Mouse (Mus musculus): ENCODE results near the gene Akap14. TPM values are rescaled to one million over a fixed set of nuclear protein-coding genes. Genes with fewer than 3 reads are reported as not detected.

Akap14 gene
- not detected for polyA plus RNA-seq (2014; fragmentation: Illumina TruSeq; extraction: RNeasy Lipid Tissue Mini Kit (QIAGEN cat#74804); ENCODE audit: low read depth, low replicate concordance)

DNA sequence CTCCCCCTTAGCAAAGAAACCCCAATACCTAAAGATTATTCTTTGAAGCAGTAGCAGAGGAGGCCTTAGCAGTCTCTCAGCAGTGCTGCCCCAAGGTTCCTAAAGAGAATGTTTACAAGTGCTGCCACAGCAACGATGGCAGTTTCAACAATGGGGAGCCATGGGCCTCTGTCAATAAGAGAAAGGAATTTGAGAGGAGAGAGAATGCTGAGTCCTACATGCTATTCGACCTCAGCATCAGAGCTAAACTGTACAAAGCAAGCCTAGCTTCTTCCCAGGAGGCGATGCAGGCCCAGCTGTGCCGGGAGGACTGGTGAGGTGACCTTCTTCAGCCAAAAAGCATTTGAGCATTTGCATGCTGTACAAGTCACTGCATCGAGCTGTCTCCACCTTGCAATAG, at the start of gene Akap14:
Gene Akap14, minus strand, starts transcription at position 101 of the 400 bp plus-strand sequence.

DNA sequence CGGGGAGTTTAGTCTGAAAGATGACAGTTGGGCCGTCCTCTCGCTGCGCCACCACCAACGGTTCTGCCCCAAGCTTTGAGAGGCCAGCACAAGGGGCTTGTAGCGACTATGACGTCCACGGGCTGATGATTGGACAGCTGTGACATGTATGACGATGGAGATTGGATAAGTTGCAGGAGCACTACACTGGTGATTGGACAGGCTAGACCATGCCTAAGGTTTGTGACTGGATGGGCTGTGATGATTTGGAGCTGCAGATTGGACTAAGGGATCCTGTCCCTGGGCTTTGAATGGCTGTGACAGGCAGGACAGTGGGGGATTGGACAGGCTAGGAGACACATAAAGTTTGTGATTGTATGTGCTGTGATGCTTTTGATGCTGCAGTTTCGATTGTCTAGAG, 42.3 kb upstream of the Akap14 start, which contains the start of gene Gm9:
Gene Gm9, minus strand, starts transcription at position 101 of the 400 bp plus-strand sequence.

GRCm38 (mm10) chrX:37191105-37191743, 22.6 kb upstream of the Akap14 start, which contains the start of the genes Ndufa1 and Rnf113a1:
Ndufa1 (minus strand) TSS chrX:37191163.
Rnf113a1 (plus strand) TSS chrX:37191245.

DNA sequence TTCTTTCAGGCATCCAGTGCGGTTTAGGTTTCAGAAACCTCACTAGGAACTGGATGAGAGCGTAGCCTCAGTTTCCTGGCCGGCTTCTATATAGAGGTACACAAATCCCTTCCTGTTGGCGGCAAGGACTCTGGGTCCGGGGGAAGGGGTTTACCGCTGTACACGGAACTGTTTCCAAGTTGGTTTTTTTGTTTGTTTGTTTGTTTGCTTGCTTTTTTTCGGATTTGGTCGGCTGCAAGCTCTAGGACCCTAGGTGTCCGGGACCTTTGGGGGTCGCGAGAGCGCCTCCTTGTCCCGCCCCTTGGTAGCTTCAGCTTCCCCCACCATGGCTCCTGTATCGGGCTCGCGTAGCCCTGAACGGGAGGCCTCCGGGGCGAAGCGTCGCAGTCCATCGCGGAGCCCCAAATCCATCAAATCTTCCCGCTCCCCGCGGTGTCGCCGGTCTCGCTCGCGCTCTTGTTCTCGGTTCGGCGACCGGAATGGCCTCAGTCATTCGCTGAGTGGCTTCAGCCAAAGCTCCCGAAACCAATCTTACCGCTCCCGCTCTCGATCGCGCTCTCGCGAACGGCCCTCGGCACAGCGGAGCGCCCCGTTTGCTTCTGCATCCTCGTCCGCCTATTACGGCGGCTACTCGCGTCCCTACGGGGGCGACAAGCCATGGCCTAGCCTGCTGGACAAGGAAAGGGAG, 41.8 kb downstream of the Akap14 start, which contains the start of gene Nkap:
Gene Nkap, plus strand, starts transcription at position 125 of the 688 bp plus-strand sequence.

DNA sequence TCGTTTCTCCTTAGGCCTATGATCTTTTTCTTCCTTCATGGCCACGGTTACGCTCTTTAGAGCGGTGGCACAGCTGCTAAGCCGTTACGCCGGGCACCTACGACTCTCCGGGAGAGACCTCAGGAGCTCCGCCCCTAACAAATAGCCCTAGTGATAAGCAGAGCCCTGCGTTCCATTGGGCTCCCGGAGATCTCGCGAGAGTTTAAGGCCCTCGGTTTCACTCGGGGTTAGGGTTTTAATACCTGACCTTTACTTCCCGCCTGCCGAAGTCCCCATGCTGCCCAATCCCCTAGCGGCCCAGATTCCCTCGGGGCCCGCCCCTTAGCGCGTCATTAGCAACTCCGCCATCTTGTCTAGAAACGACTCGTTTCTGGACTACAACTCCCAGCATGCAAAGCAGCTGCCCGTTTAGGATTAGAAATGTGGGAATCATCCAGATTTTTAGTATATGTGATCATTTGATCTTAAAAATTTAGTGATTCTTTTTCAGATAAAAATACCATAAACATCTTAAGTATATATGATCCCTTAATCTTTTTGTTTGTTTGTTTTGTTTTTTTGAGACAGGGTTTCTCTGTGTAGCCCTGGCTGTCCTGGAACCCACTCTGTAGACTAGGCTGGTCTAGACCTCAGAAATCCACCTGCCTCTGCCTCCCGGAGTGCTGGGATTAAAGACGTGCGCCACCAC, 58.3 kb downstream of the Akap14 start, which contains the start of gene Upf3b:
Gene Upf3b, minus strand, starts transcription at position 130 of the 688 bp plus-strand sequence.

Other genes starting within 250 kb of the Akap14 start
- gene Sept6, start 177.0 kb downstream of the Akap14 start, polyA plus RNA-seq (2014; fragmentation: Illumina TruSeq; extraction: RNeasy Lipid Tissue Mini Kit (QIAGEN cat#74804); ENCODE audit: low read depth, low replicate concordance) = 17.8 TPM
- gene Sowahd, start 120.0 kb downstream of the Akap14 start, polyA plus RNA-seq (2014; fragmentation: Illumina TruSeq; extraction: RNeasy Lipid Tissue Mini Kit (QIAGEN cat#74804); ENCODE audit: low read depth, low replicate concordance) = not detected
- 1,455 TPM for gene Rpl39, start 83.4 kb downstream of the Akap14 start, polyA plus RNA-seq (2014; fragmentation: Illumina TruSeq; extraction: RNeasy Lipid Tissue Mini Kit (QIAGEN cat#74804); ENCODE audit: low read depth, low replicate concordance)
- gene Upf3b, start 58.5 kb downstream of the Akap14 start, polyA plus RNA-seq (2014; fragmentation: Illumina TruSeq; extraction: RNeasy Lipid Tissue Mini Kit (QIAGEN cat#74804); ENCODE audit: low read depth, low replicate concordance) = 136 TPM
- 54.6 TPM for gene Nkap, start 42.0 kb downstream of the Akap14 start, polyA plus RNA-seq (2014; fragmentation: Illumina TruSeq; extraction: RNeasy Lipid Tissue Mini Kit (QIAGEN cat#74804); ENCODE audit: low read depth, low replicate concordance)
- 318 TPM for gene Ndufa1, start 22.3 kb upstream of the Akap14 start, polyA plus RNA-seq (2014; fragmentation: Illumina TruSeq; extraction: RNeasy Lipid Tissue Mini Kit (QIAGEN cat#74804); ENCODE audit: low read depth, low replicate concordance)
- not detected for gene Rnf113a1, start 22.4 kb upstream of the Akap14 start, polyA plus RNA-seq (2014; fragmentation: Illumina TruSeq; extraction: RNeasy Lipid Tissue Mini Kit (QIAGEN cat#74804); ENCODE audit: low read depth, low replicate concordance)
- gene Gm9, start 42.2 kb upstream of the Akap14 start, polyA plus RNA-seq (2014; fragmentation: Illumina TruSeq; extraction: RNeasy Lipid Tissue Mini Kit (QIAGEN cat#74804); ENCODE audit: low read depth, low replicate concordance) = not detected
- not detected for gene Rhox1, start 53.4 kb upstream of the Akap14 start, polyA plus RNA-seq (2014; fragmentation: Illumina TruSeq; extraction: RNeasy Lipid Tissue Mini Kit (QIAGEN cat#74804); ENCODE audit: low read depth, low replicate concordance)
- not detected for gene Rhox2a, start 76.1 kb upstream of the Akap14 start, polyA plus RNA-seq (2014; fragmentation: Illumina TruSeq; extraction: RNeasy Lipid Tissue Mini Kit (QIAGEN cat#74804); ENCODE audit: low read depth, low replicate concordance)
- not detected for gene Rhox3a, start 81.1 kb upstream of the Akap14 start, polyA plus RNA-seq (2014; fragmentation: Illumina TruSeq; extraction: RNeasy Lipid Tissue Mini Kit (QIAGEN cat#74804); ENCODE audit: low read depth, low replicate concordance)
- not detected for gene Rhox4a, start 96.5 kb upstream of the Akap14 start, polyA plus RNA-seq (2014; fragmentation: Illumina TruSeq; extraction: RNeasy Lipid Tissue Mini Kit (QIAGEN cat#74804); ENCODE audit: low read depth, low replicate concordance)
- not detected for gene Rhox3a2, start 211.2 kb upstream of the Akap14 start, polyA plus RNA-seq (2014; fragmentation: Illumina TruSeq; extraction: RNeasy Lipid Tissue Mini Kit (QIAGEN cat#74804); ENCODE audit: low read depth, low replicate concordance)
- not detected for gene Rhox4a2, start 222.0 kb upstream of the Akap14 start, polyA plus RNA-seq (2014; fragmentation: Illumina TruSeq; extraction: RNeasy Lipid Tissue Mini Kit (QIAGEN cat#74804); ENCODE audit: low read depth, low replicate concordance)
- not detected for gene Rhox2b, start 243.2 kb upstream of the Akap14 start, polyA plus RNA-seq (2014; fragmentation: Illumina TruSeq; extraction: RNeasy Lipid Tissue Mini Kit (QIAGEN cat#74804); ENCODE audit: low read depth, low replicate concordance)

Measured in sigmoid colon, adult 10 weeks (tissue).